Mouse (Mus musculus) midbrain, embryonic 16.5 days (tissue): ENCODE results near the gene Celsr3. TPM values are rescaled to one million over a fixed set of nuclear protein-coding genes. Genes with fewer than 3 reads are reported as not detected.

Experiments
- ATAC-seq: fragments of 200-750 bp; cut with Nextera tagmentation; 2 replicates; pipeline ENCODE4 v1.8.0; 2017; ENCODE audit warnings: moderate TSS enrichment
- H3K27ac ChIP-seq: fragments of 300-500 bp; sonication (generic); 2 replicates; pipeline ENCODE4 v1.5.1; 2014; ENCODE audit warnings: mild to moderate bottlenecking, low read length, mixed read lengths
- H3K27me3 ChIP-seq: fragments of 300-500 bp; sonication (generic); 2 replicates; pipeline ENCODE4 v1.6.1; 2014; ENCODE audit warnings: low read depth, low read length, mixed read lengths; ENCODE audit not compliant: control insufficient read depth, insufficient read depth
- H3K36me3 ChIP-seq: fragments of 300-500 bp; sonication (generic); 2 replicates; pipeline ENCODE4 v1.6.1; 2014; ENCODE audit warnings: mild to moderate bottlenecking, low read length, moderate library complexity, mixed read lengths; ENCODE audit not compliant: control insufficient read depth, insufficient read depth
- H3K4me1 ChIP-seq: fragments of 300-500 bp; sonication (generic); 2 replicates; pipeline ENCODE4 v1.6.1; 2014; ENCODE audit warnings: mild to moderate bottlenecking, low read length, mixed read lengths; ENCODE audit not compliant: control insufficient read depth, insufficient read depth
- H3K4me2 ChIP-seq: fragments of 300-500 bp; sonication (generic); 2 replicates; pipeline ENCODE4 v1.6.1; 2014; ENCODE audit warnings: mild to moderate bottlenecking, low read length, mixed read lengths
- H3K4me3 ChIP-seq: fragments of 300-500 bp; sonication (generic); 2 replicates; pipeline ENCODE4 v1.5.1; 2014; ENCODE audit warnings: low read depth, mild to moderate bottlenecking, low read length, moderate library complexity, mixed read lengths
- H3K9ac ChIP-seq: fragments of 300-500 bp; sonication (generic); 2 replicates; pipeline ENCODE4 v1.6.1; 2014; ENCODE audit warnings: low read depth, low read length, mixed read lengths
- H3K9me3 ChIP-seq: fragments of 300-500 bp; sonication (generic); replicated peaks from 2 replicates; pipeline ENCODE4 v1.6.1; 2014; ENCODE audit warnings: mild to moderate bottlenecking, low read length, mixed read lengths; ENCODE audit not compliant: control insufficient read depth, poor library complexity, severe bottlenecking
- WGBS: fragments of 180-500 bp; shearing (Covaris S2); extraction: QIAGEN DNeasy Blood & Tissue Kit; methylation state at CpG from one replicate; pipeline ENCODE4 v1.1.7; 2014; 5-methylcytosine and 5-hydroxymethylcytosine counted together
- polyA plus RNA-seq: library from polyadenylated mRNA; unstranded; fragments of >200 nt; fragmentation: Nextera tagmentation; extraction: Ambion mirVana; gene quantifications from 2 replicates; pipeline ENCODE4 v1.2.1, GENCODE M21; 2015

The Celsr3 gene
- polyA plus RNA-seq, 1 experiment from 2014 or later, result 12.7 TPM

DNA sequence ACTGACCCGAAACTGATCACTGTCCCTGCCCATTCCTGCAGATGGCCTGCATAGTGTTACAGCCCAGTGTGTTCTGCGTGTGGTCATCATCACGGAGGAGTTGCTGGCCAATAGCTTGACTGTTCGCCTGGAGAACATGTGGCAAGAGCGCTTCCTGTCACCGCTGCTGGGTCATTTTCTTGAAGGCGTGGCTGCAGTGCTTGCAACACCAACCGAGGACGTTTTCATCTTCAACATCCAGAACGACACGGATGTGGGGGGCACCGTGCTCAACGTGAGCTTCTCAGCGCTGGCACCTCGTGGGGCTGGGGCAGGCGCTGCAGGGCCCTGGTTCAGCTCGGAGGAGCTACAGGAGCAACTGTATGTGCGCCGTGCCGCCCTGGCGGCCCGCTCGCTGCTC is 5.5 kb downstream of the Celsr3 start:
- Histone ChIP-seq H3K9ac (no peak overlapping the region), H3K4me1 (peaks cover 45% of the 10 kb centered on the region)
- ATAC-seq, result no peak

DNA sequence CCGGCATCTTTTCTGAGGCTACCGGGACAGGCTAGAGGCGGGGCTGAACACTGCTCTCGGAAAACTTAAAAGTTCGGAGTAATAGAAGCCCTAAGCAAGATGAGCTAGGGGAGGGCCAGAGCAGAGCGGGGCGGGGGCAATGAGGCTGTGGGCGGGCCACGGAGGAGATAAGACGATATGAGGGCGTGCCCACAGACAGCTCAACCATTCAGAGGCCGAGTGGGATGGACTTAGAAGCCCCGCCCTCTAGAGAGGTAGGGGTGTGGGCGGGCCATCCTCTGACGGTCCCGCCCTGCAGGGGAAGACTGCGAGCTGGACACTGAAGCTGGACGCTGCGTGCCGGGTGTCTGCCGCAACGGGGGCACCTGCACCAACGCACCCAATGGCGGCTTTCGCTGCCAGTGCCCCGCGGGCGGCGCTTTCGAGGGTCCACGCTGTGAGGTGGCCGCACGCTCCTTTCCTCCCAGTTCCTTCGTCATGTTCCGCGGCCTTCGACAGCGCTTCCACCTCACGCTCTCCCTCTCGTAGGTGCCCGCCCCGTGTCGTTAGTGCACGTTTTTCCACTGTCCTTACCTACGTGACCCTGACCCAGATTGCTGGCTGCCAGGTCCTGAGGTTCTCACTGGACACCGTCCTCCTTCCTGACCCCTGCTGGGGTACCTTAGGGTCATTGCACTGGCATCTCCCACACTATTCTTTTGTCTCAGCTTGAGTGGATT is 6.4 kb downstream of the Celsr3 start:
- Histone ChIP-seq H3K4me2 (peak overlapping the region; percentile 51), H3K9me3 (no peaks in the 10 kb centered on the region), H3K4me1 (peaks cover 39% of the 10 kb centered on the region), H3K9ac (0 out of 2 replicates have a peak overlapping the region, but pooled peaks have one; percentile 3), H3K4me3 (peak overlapping the region; percentile 24), H3K27me3 (no peaks in the 10 kb centered on the region; the same call in 1 of the 2 replicates), H3K27ac (no peak overlapping the region), H3K36me3 (peaks cover 76% of the 10 kb centered on the region)
- ATAC-seq, result peak; percentile 76
- WGBS, result 7% methylated on average over 39 of the region's 46 CpGs

More for the DNA sequence above, 5.5 kb downstream of the Celsr3 start:
- Histone ChIP-seq H3K27ac (no peak overlapping the region), H3K9me3 (no peaks in the 10 kb centered on the region), H3K36me3 (peaks cover 67% of the 10 kb centered on the region), H3K4me3 (peak overlapping the region; percentile 24), H3K4me2 (peak overlapping the region; percentile 51), H3K27me3 (no peaks in the 10 kb centered on the region; the same call in 1 of the 2 replicates)
- whole genome bisulfite sequencing, result 10% methylated on average over 23 of the region's 23 CpGs

DNA sequence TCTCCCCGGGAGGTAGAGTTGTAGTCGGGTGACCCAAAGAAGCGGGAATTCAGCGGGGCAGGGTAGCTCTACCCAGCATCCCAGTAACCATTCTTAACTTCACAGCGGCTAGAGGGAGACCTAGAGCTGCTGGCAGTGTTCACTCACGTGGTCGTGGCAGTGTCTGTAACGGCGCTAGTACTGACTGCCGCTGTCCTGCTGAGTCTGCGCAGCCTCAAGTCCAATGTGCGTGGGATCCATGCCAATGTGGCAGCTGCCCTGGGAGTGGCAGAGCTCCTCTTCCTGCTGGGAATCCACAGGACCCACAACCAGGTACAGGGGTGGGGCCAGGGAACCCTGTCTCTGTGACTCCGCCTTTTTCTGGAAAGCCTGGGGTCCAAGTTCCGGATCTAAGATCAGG is 16.9 kb downstream of the Celsr3 start:
- H3K4me3 ChIP-seq, result no peak overlapping the region
- no peak overlapping the region for H3K27ac ChIP-seq
- ATAC-seq, result no peak
- H3K27me3 ChIP-seq, result no peaks in the 10 kb centered on the region
- no peaks in the 10 kb centered on the region for H3K9me3 ChIP-seq
- H3K4me1 ChIP-seq, result no peaks in the 10 kb centered on the region
- H3K36me3 ChIP-seq, result peaks cover 72% of the 10 kb centered on the region
- no peak overlapping the region for H3K9ac ChIP-seq
- no peak overlapping the region for H3K4me2 ChIP-seq
- 15% methylated on average over 14 of the region's 14 CpGs for WGBS

DNA sequence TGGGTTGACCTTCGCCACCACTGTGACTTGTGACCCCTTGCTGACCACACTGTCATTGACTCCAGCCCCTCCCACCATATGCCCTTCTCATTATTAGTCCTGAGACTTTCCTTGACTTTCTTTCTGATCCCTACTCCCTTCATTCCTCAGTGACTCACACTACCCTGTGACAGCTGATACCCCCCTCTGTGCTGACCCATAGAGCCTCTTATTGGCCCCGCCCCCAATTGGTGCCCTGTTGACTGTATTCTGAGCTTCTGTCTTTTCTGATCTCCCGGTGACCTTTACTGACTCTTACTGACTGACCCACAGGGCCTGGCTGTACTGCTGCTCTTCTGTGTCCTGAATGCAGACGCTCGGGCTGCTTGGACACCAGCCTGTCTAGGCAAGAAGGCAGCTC is 19.3 kb downstream of the Celsr3 start:
- H3K27me3 ChIP-seq, result no peaks in the 10 kb centered on the region
- no peak overlapping the region for H3K27ac ChIP-seq
- H3K4me1 ChIP-seq, result no peaks in the 10 kb centered on the region
- H3K36me3 ChIP-seq, result peaks cover 67% of the 10 kb centered on the region
- H3K9me3 ChIP-seq, result no peaks in the 10 kb centered on the region
- no peak for ATAC-seq
- no peak overlapping the region for H3K4me2 ChIP-seq
- no peak overlapping the region for H3K9ac ChIP-seq
- H3K4me3 ChIP-seq, result no peak overlapping the region
- 85% methylated on average over 5 of the region's 5 CpGs for WGBS

DNA sequence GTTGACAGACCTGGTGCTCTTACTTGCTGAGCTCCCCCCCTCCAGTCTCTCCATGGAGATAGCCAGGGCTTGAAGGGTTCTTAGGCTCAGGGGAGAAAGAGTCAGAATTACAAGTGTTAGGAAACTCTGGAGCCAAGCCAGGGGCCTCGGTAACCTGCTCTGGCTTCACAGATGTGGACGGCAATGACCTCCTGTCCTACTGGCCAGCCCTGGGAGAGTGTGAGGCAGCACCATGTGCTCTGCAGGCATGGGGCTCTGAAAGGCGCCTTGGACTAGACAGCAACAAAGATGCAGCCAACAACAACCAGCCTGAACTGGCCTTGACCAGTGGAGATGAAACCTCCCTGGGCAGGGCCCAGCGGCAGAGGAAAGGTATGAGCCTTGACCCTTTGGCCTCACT is 21.3 kb downstream of the Celsr3 start:
- Histone ChIP-seq H3K9me3 (no peaks in the 10 kb centered on the region), H3K27ac (no peak overlapping the region), H3K9ac (no peak overlapping the region), H3K36me3 (peaks cover 58% of the 10 kb centered on the region), H3K27me3 (no peaks in the 10 kb centered on the region), H3K4me3 (no peak overlapping the region), H3K4me1 (no peaks in the 10 kb centered on the region), H3K4me2 (no peak overlapping the region)
- ATAC-seq, result no peak
- 88% methylated on average over 4 of the region's 4 CpGs for WGBS

DNA sequence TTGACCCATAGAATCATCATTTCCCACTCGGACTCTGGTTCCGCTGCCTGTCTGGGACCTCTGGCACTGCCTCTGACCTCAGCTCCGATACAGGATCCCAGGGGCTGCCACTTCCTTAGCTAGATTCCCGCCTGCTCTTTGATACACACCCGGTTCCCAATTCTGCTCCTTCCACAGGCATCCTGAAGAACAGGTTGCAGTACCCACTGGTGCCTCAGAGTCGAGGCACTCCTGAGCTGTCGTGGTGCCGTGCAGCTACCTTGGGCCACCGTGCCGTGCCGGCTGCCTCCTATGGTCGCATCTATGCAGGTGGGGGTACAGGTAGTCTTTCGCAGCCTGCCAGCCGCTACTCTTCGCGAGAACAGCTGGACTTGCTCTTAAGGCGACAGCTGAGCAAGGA is 22.3 kb downstream of the Celsr3 start:
- no peak overlapping the region for H3K9ac ChIP-seq
- no peak overlapping the region for H3K4me2 ChIP-seq
- peaks cover 2% of the 10 kb centered on the region; the same call in 1 of the 2 replicates for H3K4me1 ChIP-seq
- H3K4me3 ChIP-seq, result no peak overlapping the region
- ATAC-seq, result no peak
- H3K27me3 ChIP-seq, result no peaks in the 10 kb centered on the region
- H3K27ac ChIP-seq, result no peak overlapping the region
- 87% methylated on average over 17 of the region's 17 CpGs for WGBS
- H3K9me3 ChIP-seq, result no peaks in the 10 kb centered on the region
- peaks cover 52% of the 10 kb centered on the region for H3K36me3 ChIP-seq

DNA sequence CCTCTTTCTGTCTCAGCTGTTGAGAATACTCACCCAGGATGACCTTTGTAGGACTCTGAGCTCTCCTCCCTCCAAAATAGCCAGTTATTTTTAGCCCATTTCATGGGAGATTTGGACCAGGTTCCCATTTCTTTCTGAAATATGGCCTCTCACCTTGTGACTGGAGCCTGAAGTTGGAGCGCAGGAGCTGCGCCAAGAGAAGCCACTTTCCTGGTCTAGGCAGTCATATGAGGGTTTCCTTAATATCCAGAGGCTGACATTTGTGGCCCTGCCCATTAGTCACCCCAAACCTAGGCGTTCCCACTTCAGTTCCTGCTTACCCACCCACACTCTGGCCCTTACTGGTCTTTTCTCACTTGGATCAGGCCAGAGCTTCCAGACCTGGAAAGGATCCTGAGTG is 26.9 kb downstream of the Celsr3 start, which contains the start of gene Slc26a6:
TSS of gene Slc26a6 (plus strand) at position 308 of the 400 bp plus-strand sequence.
- peak within 1 kb of the TSS; percentile 84 for H3K4me2 ChIP-seq
- no peak for ATAC-seq
- H3K27me3 ChIP-seq, result no peaks in the 10 kb centered on the region
- peak within 1 kb of the TSS; percentile 67 for H3K9ac ChIP-seq
- H3K36me3 ChIP-seq, result peaks cover 19% of the 10 kb centered on the region
- peak within 1 kb of the TSS; percentile 71 for H3K4me3 ChIP-seq
- H3K4me1 ChIP-seq, result peaks cover 10% of the 10 kb centered on the region; the same call in 1 of the 2 replicates
- H3K9me3 ChIP-seq, result no peaks in the 10 kb centered on the region
- peak within 1 kb of the TSS; percentile 78 for H3K27ac ChIP-seq
- 87% methylated on average over 3 of the region's 3 CpGs for WGBS

DNA sequence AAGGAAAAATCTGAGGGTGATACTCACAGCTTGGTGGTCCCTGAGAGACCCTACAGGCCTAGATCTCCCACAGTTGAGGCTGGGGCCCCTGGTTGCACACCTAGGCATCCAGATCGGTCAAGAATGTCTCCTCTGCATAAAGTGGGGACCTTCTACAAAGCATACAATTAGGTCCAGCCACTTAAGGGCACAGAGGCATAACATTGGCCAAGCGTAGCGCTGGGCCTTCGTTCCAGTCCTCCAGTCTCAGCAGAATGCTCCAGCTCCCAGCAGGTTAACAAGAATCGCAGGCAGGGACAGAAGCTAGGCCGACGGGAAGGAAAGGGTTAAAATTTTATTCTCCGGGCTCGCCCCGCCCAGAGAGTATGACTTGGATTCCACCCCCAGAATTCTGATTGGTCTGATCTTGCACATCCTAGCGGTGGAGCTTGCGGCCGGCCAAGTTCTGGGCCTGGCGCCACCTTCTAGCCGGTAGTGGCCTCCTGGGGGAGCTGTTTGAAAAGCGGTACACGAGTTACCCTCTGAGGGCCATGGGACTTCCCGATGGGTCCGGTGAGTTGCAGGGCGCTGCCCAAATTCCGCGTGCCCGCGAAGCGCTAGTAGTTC is 27.6 kb downstream of the Celsr3 start:
- peak overlapping the region; percentile 78 for H3K27ac ChIP-seq
- peak; percentile 89 for ATAC-seq
- 2% methylated on average over 25 of the region's 25 CpGs for WGBS
- peak overlapping the region; percentile 71 for H3K4me3 ChIP-seq
- H3K27me3 ChIP-seq, result no peaks in the 10 kb centered on the region
- H3K4me1 ChIP-seq, result peaks cover 10% of the 10 kb centered on the region; the same call in 1 of the 2 replicates
- H3K9ac ChIP-seq, result peak overlapping the region; percentile 67
- no peaks in the 10 kb centered on the region for H3K9me3 ChIP-seq
- peak overlapping the region; percentile 84 for H3K4me2 ChIP-seq
- H3K36me3 ChIP-seq, result peaks cover 13% of the 10 kb centered on the region

DNA sequence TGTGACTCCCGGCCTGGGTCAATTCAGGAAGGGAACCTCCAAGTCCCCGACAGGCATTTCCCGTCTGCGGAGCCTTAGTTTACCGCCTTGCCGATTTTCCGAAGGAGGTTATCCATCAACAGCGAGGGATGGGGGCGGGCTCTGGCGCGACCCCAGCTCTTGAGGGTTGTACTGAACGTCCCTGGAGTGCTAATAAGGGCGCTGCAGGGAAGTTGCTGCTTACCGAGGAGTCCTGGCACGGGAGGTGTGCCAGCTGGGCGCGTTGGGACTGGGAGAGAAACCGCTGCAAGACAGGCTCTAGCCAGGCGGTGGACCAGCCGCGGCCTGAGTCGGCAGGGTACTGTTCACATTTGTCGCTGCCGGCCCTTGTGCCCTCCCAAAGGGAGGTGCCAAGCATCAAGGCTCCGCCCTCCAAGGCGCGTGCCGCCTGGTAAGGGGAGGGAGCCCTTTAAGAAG is 28.1 kb downstream of the Celsr3 start:
- Histone ChIP-seq H3K4me3 (peak overlapping the region; percentile 71), H3K36me3 (peaks cover 8% of the 10 kb centered on the region), H3K4me1 (peaks cover 10% of the 10 kb centered on the region; the same call in 1 of the 2 replicates), H3K9ac (peak overlapping the region; percentile 67), H3K27me3 (no peaks in the 10 kb centered on the region), H3K4me2 (peak overlapping the region; percentile 84), H3K9me3 (no peaks in the 10 kb centered on the region), H3K27ac (peak overlapping the region; percentile 78)
- WGBS, result under 1% methylated on average over 28 of the region's 28 CpGs
- ATAC-seq, result peak; percentile 87
